Mouse (Mus musculus): ENCODE data around the gene Ndst4. TPM values are rescaled to one million over a fixed set of nuclear protein-coding genes. Genes with fewer than 3 reads are reported as not detected.

The Ndst4 gene
- polyA plus RNA-seq, 1 experiment = 4.5 TPM

GRCm38 (mm10) chr3:125678924-125679323 lies 275.0 kb downstream of the Ndst4 start:
- Histone ChIP-seq H3K27ac (ENCODE audit: insufficient read depth, low read length) (no peak overlapping the region), H3K4me3 (replicated peaks; ENCODE audit: insufficient read depth, low read depth, low read length) (peak overlapping the region; percentile 37), H3K4me1 (ENCODE audit: control insufficient read depth, insufficient read depth, low read length) (no peaks in the 10 kb centered on the region), H3K27me3 (ENCODE audit: control insufficient read depth, insufficient read depth, low read length) (no peaks in the 10 kb centered on the region)
- WGBS = 40% methylated on average over 9 of the region's 9 CpGs
- TF ChIP-seq CTCF (IDR thresholded peaks at IDR 0.05; ENCODE audit: borderline replicate concordance, insufficient read depth, low read depth, low read length) = no peak
- TF ChIP-seq POLR2A (IDR thresholded peaks at IDR 0.05; ENCODE audit: borderline replicate concordance, insufficient read depth, low read length) = no peak
- DNase-seq = no peak

DNA sequence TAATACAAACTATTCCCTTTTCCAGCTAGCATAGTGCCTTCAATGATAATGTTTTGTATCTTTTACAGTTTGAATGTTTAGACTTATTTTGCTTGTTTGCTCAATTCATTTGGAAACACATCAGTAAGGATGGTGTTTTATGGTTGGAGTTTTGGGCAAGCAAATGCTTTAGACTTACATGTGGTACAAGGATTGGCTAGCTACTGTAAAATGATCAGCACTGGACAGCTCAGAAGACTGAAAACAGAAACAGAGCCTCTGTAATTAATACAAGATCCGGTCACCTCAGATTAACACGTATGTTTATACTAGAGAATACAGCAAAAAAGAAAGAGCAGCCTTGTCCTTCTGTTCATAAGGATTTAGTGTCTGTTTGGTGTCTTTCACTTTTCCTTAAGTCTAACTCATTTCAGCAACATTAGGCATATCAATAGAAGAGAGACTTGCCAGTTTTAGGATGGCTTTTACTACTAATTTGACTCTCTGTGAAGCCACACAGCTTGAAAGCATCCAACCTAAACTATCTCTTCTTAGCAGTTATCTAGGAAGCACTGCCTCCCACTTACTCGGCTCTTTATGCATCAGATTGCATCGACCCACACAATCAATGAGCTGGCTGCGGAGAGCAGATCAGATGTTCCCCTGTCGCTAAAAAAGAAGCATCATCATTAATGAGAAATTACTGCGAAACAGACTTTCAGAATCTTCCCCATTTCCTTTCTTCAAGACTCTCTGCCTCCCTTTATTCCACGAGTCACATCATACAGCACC lies 279.8 kb downstream of the Ndst4 start:
- H3K27ac ChIP-seq (ENCODE audit: insufficient read depth, low read length) = no peak overlapping the region
- no peak for TF ChIP-seq POLR2A (IDR thresholded peaks at IDR 0.05; ENCODE audit: borderline replicate concordance, insufficient read depth, low read length)
- TF ChIP-seq CTCF (IDR thresholded peaks at IDR 0.05; ENCODE audit: borderline replicate concordance, insufficient read depth, low read depth, low read length) = no peak
- DNase-seq = no peak

DNA sequence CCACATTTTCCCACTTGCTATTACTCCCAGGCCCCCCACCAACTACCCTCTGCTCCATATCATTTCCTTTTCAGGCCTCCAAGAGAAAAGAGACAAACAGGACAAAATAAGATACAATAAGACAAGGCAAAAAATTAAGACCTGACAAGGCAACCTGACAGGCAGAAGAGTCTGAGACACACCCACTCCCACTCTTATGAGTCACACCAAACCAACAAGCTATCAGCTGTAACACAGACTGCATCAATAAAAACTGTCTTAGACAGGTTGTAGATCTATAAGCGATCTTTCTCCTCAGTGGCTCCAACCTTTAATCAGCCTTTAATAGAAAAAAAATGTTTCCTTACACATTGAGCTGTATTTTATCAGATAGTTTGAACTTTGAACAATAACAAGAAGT lies 280.7 kb downstream of the Ndst4 start:
- Histone ChIP-seq H3K4me1 (ENCODE audit: control insufficient read depth, insufficient read depth, low read length) (no peaks in the 10 kb centered on the region), H3K4me3 (replicated peaks; ENCODE audit: insufficient read depth, low read depth, low read length) (no peak overlapping the region), H3K27me3 (ENCODE audit: control insufficient read depth, insufficient read depth, low read length) (no peaks in the 10 kb centered on the region), H3K27ac (ENCODE audit: insufficient read depth, low read length) (no peak overlapping the region)
- no peak for DNase-seq
- TF ChIP-seq CTCF (IDR thresholded peaks at IDR 0.05; ENCODE audit: borderline replicate concordance, insufficient read depth, low read depth, low read length) (no peak), POLR2A (IDR thresholded peaks at IDR 0.05; ENCODE audit: borderline replicate concordance, insufficient read depth, low read length) (no peak)
- 95% methylated on average over 1 of the region's 1 CpGs for WGBS

More for the DNA sequence above, 279.8 kb downstream of the Ndst4 start:
- H3K27me3 ChIP-seq (ENCODE audit: control insufficient read depth, insufficient read depth, low read length) = no peaks in the 10 kb centered on the region
- H3K4me1 ChIP-seq (ENCODE audit: control insufficient read depth, insufficient read depth, low read length) = no peaks in the 10 kb centered on the region
- no peak overlapping the region for H3K4me3 ChIP-seq (replicated peaks; ENCODE audit: insufficient read depth, low read depth, low read length)
- 78% methylated on average over 8 of the region's 8 CpGs for WGBS

GRCm38 (mm10) chr3:125687601-125688000 lies 283.7 kb downstream of the Ndst4 start:
- Histone ChIP-seq H3K4me1 (ENCODE audit: control insufficient read depth, insufficient read depth, low read length) (no peaks in the 10 kb centered on the region), H3K4me3 (replicated peaks; ENCODE audit: insufficient read depth, low read depth, low read length) (no peak overlapping the region), H3K27ac (ENCODE audit: insufficient read depth, low read length) (no peak overlapping the region), H3K27me3 (ENCODE audit: control insufficient read depth, insufficient read depth, low read length) (no peaks in the 10 kb centered on the region)
- no peak for DNase-seq
- TF ChIP-seq POLR2A (IDR thresholded peaks at IDR 0.05; ENCODE audit: borderline replicate concordance, insufficient read depth, low read length) (no peak), CTCF (IDR thresholded peaks at IDR 0.05; ENCODE audit: borderline replicate concordance, insufficient read depth, low read depth, low read length) (no peak)
- WGBS = 50% methylated on average over 2 of the region's 2 CpGs

DNA sequence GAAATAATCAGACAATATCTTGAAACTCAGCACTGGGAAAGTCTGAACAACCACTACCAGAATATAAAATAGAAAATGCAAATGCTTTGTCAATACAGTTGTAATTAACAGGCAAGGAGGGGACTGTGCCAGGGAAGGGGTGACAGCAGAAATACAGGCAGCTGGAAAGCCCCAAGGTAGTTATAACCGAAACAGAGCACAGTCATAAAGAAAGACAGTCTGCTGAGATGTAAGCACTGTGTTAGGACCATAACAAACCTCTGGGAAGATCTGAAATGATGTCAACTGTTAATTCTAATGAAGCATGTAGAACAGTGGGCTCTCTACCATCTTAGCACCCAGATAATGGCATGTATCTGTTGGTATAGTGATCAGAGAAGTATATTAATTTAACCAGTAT lies 287.1 kb downstream of the Ndst4 start:
- no peak overlapping the region for H3K27ac ChIP-seq (ENCODE audit: insufficient read depth, low read length)

GRCm38 (mm10) chr3:125722953-125723352 lies 319.1 kb downstream of the Ndst4 start:
- DNase-seq = no peak
- Histone ChIP-seq H3K4me1 (ENCODE audit: control insufficient read depth, insufficient read depth, low read length) (no peaks in the 10 kb centered on the region), H3K27ac (ENCODE audit: insufficient read depth, low read length) (no peak overlapping the region), H3K4me3 (replicated peaks; ENCODE audit: insufficient read depth, low read depth, low read length) (no peak overlapping the region), H3K27me3 (ENCODE audit: control insufficient read depth, insufficient read depth, low read length) (no peaks in the 10 kb centered on the region)
- 72% methylated on average over 2 of the region's 2 CpGs for WGBS
- TF ChIP-seq POLR2A (IDR thresholded peaks at IDR 0.05; ENCODE audit: borderline replicate concordance, insufficient read depth, low read length) (no peak), CTCF (IDR thresholded peaks at IDR 0.05; ENCODE audit: borderline replicate concordance, insufficient read depth, low read depth, low read length) (no peak)

More for the DNA sequence above, 287.1 kb downstream of the Ndst4 start:
- no peaks in the 10 kb centered on the region for H3K4me1 ChIP-seq (ENCODE audit: control insufficient read depth, insufficient read depth, low read length)
- 70% methylated on average over 1 of the region's 1 CpGs for WGBS
- TF ChIP-seq CTCF (IDR thresholded peaks at IDR 0.05; ENCODE audit: borderline replicate concordance, insufficient read depth, low read depth, low read length) (no peak), POLR2A (IDR thresholded peaks at IDR 0.05; ENCODE audit: borderline replicate concordance, insufficient read depth, low read length) (no peak)
- no peaks in the 10 kb centered on the region for H3K27me3 ChIP-seq (ENCODE audit: control insufficient read depth, insufficient read depth, low read length)
- H3K4me3 ChIP-seq (replicated peaks; ENCODE audit: insufficient read depth, low read depth, low read length) = no peak overlapping the region
- no peak for DNase-seq

- TF ChIP-seq CTCF (IDR thresholded peaks at IDR 0.05; ENCODE audit: borderline replicate concordance, insufficient read depth, low read depth, low read length) = no peak
- no peak for TF ChIP-seq POLR2A (IDR thresholded peaks at IDR 0.05; ENCODE audit: borderline replicate concordance, insufficient read depth, low read length)
- no peak overlapping the region for H3K27ac ChIP-seq (ENCODE audit: insufficient read depth, low read length)
- no peak for DNase-seq
- H3K4me1 ChIP-seq (ENCODE audit: control insufficient read depth, insufficient read depth, low read length) = no peaks in the 10 kb centered on the region
- no peak overlapping the region for H3K4me3 ChIP-seq (replicated peaks; ENCODE audit: insufficient read depth, low read depth, low read length)
- H3K27me3 ChIP-seq (ENCODE audit: control insufficient read depth, insufficient read depth, low read length) = no peaks in the 10 kb centered on the region
- 60% methylated on average over 2 of the region's 2 CpGs for WGBS
Observed at GRCm38 (mm10) chr3:125734945-125735344, 331.1 kb downstream of the Ndst4 start.

- H3K27ac ChIP-seq (ENCODE audit: insufficient read depth, low read length) = no peak overlapping the region
- H3K4me1 ChIP-seq (ENCODE audit: control insufficient read depth, insufficient read depth, low read length) = no peaks in the 10 kb centered on the region
- no peaks in the 10 kb centered on the region for H3K27me3 ChIP-seq (ENCODE audit: control insufficient read depth, insufficient read depth, low read length)
- WGBS = 80% methylated on average over 3 of the region's 3 CpGs
- no peak for DNase-seq
- H3K4me3 ChIP-seq (replicated peaks; ENCODE audit: insufficient read depth, low read depth, low read length) = no peak overlapping the region
- TF ChIP-seq POLR2A (IDR thresholded peaks at IDR 0.05; ENCODE audit: borderline replicate concordance, insufficient read depth, low read length) (no peak), CTCF (IDR thresholded peaks at IDR 0.05; ENCODE audit: borderline replicate concordance, insufficient read depth, low read depth, low read length) (no peak)
Observed at GRCm38 (mm10) chr3:125744468-125745141, 340.7 kb downstream of the Ndst4 start.
